Mouse (Mus musculus): Measurements from ENCODE around the gene Terb2.

Terb2 gene

GRCm38 (mm10) chr2:122186106-122186505 is at the start of gene Terb2, which contains the start of gene Patl2:
Gene Terb2 (plus strand): TSS chr2:122186272.
Gene Patl2 (minus strand): TSS chr2:122186189.
- no peak for DNase-seq

- no peak for DNase-seq
These were observed 48.1 kb upstream of the Terb2 start for GRCm38 (mm10) chr2:122137839-122138465.

- no peak for DNase-seq
These were observed 45.3 kb upstream of the Terb2 start for GRCm38 (mm10) chr2:122140815-122141214.

DNA sequence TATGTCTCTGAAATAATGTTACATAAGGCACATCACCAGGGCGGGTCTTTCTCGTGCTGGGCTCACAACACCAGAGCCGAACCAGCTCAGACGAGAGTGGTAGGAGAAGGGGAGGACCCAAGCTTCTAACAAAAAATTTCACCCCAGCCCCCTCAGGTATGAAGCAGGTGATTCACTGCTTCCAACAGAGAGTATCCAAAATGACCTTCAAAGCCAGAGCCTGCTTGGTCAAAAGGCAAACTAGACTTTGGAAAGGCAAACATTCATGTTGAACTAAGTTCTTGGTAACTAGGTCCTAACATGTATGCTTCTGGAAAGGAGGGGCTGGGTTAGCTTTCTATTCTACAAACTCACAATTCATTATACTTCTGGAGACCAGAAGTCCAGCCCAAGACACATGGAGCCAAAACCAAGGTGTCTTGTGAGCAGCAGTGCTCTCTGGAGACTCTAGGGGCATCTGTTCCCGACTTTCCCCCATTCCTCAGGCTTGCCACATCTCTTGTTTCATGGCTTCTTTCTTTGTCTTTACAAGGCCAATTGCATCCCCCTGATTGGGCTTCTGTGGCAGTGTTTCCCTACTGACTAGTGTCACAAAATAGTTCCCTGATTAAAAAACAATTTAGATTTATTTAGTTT is 44.6 kb upstream of the Terb2 start:
- no peak for DNase-seq

DNA sequence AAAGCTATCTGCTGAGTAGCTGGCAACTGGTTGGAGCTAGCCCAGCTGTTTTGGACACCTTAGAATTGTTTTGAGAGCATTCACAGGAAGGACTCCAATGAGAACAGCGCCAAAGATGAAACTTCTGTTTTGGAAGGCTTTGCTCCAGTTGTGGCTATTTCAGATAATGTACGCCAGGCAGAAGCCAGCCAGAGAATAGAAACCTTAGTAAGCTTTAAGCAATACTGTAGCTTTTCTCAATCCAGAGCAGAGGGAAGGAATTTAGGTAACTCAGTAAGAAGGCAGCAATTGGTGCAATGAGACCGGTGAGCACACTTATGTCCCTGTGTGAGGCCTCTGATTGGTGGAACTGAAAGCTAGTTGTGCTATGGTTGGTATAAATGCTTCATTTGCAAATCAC is 43.0 kb upstream of the Terb2 start:
- no peak for DNase-seq

DNA sequence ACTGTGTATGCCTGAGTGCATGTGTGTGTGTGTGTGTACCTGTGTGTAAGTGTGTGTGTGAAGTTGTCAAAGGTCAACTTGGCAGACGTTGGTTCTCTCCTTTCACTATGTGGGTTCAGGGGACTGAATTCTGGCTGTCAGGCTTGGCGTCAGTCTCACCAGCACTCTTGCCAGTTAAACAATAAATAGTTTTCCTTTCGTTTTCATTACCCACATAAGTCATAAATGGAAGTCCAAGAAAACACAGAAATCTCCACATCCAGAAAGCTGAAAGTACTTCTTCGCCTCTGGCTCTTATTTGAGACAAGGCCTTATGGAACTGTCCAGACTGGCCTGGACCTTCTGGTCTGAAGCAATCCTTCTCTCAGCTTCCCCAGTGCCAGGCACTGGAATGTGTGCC is 40.3 kb upstream of the Terb2 start:
- DNase-seq, result no peak

- peak; percentile 22 for DNase-seq
These were observed 39.4 kb upstream of the Terb2 start for GRCm38 (mm10) chr2:122146687-122147086.

DNA sequence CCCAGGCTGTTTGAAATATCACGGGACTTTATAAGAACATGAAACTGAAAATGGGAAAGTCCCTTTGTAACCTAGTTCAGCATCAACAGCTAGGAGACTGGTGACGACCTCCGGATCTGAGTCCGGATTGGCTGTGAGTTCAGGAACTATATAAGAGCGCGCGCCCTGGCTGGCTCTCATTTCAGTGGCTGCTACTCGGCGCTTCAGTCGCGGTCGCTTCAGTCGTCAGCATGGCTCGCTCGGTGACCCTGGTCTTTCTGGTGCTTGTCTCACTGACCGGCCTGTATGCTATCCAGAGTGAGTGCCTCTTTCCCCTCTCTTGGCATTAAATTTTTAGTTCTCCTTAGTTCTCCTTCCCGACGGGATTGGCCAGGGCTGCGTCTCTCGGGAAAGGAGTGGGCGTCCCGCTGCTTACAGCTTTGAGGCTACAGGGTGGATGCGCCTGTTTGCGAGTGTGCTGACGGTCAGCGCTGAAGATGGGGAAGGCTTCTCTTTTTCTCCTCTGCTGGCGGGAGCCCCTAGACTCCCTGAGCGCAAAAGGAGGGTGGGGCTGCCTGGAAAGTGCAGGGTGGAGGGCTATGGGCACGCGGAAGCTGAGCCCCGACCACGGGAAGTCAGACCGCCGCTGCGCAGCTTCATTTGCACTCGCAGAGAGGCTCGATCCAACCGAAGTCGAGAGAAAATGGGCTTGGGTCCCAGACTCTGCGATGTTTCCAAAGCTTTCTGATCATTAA is 38.4 kb upstream of the Terb2 start, which contains the start of gene B2m:
Gene B2m, plus strand, starts transcription at position 179 of the 734 bp plus-strand sequence.
- DNase-seq, result peak; percentile 97

GRCm38 (mm10) chr2:122148242-122148917 is 37.7 kb upstream of the Terb2 start:
- DNase-seq, result peak; percentile 90

GRCm38 (mm10) chr2:122149316-122149715 is 36.8 kb upstream of the Terb2 start:
- no peak for DNase-seq

GRCm38 (mm10) chr2:122149716-122150115 is 36.4 kb upstream of the Terb2 start:
- DNase-seq, result no peak

DNA sequence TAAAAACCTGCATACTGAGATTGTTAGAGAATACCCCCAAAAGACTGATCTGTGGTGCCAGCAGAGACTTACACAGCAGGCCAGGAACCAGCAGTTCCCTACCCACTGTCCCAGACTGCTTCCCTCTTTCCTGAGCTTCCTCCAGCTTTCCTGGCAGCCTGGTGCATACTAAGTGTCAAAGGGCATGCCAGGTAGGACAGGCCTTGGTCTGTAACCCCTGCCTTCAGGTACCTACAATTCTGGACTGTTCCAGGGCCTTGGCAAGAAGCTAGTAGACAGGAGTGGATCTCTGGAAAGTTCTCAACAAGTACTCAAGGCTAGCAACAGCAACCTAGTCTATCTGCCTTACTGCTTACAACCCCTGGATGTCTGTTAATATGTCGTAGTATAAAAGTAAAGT is 34.9 kb upstream of the Terb2 start:
- no peak for DNase-seq

DNA sequence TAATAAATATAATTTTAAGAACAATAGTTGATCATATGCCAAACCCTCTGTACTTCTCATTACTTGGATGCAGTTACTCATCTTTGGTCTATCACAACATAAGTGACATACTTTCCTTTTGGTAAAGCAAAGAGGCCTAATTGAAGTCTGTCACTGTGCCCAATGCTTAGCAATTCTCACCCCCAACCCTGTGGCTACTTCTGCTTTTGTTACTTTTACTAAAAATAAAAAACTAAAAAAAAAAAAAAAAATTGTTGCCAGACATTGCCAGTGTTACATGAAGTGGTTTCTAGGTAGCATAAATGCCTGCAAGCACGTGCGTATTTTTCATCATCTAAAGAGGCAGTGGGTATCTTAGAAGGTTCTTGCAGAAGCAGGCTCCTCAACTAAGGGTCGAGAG is 33.2 kb upstream of the Terb2 start:
- DNase-seq, result no peak

- no peak for DNase-seq
These were observed 32.2 kb upstream of the Terb2 start for GRCm38 (mm10) chr2:122153681-122154365.

- DNase-seq, result no peak
These were observed 31.6 kb upstream of the Terb2 start for GRCm38 (mm10) chr2:122154479-122154878.

- DNase-seq, result no peak
These were observed 30.8 kb upstream of the Terb2 start for GRCm38 (mm10) chr2:122155292-122155691.

GRCm38 (mm10) chr2:122156051-122156700 is 29.9 kb upstream of the Terb2 start:
- no peak for DNase-seq

DNA sequence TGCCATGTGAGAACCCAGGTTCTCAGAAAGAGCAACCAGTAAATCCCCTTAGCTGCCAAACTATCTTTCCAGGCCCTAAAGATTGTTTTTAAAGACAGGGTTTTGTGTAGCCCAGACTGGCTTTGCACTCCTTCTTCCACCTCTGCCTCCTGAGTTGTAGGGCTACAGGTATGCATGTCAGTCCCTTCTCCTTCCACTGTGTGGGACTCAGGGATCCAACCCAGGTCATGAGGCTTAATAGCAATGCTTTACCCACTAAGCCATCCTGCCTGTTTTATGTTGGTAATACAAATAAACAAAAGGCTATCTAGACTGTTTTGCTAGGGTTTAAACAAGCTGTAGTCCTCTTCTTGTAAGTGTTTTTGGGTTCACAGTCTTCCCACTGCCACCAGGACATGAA is 28.5 kb upstream of the Terb2 start:
- no peak for DNase-seq

- DNase-seq, result no peak
These were observed 27.7 kb upstream of the Terb2 start for GRCm38 (mm10) chr2:122158362-122158802.

DNA sequence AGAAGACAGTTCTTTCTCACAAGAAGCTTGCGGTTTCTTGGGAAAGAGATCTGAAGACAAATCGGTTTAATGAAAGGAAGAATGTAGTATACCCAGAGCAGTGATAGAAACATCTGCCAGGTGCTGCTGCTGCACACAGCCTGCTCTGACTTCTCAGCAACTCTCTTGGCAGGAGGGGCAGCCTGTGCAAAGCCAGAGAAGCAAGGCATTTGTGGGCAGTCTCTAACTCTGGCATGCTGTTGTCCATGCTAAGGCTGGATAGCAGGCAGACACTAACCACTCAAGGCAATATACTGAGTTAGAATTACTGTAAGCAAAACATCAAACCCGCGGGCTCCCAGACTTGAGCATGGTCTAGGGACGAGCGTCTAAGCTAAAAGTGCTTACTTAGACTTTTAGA is 26.4 kb upstream of the Terb2 start:
- DNase-seq, result no peak

DNA sequence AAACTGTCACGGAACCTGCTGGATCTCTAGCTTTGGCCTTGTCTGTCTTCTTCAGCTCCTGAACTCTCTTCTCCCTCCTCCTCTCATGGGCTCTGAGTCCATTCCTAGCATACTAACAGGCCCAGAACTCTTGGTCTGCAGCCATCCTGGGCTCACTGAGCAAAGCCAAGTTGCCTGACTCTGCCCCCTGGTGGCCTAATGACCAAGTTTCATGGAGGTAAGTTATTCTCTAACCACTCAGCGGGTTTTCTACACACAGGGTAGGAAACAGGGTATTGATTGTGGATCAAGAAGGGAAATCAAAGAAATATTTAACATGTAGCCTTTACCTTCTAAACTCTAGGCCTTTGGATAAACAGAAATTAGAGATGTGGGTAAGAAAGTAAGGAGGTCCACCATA is 25.4 kb upstream of the Terb2 start, which contains the start of gene Trim69:
Gene Trim69, plus strand, starts transcription at position 21 of the 400 bp plus-strand sequence.
- DNase-seq, result peak; percentile 87

DNA sequence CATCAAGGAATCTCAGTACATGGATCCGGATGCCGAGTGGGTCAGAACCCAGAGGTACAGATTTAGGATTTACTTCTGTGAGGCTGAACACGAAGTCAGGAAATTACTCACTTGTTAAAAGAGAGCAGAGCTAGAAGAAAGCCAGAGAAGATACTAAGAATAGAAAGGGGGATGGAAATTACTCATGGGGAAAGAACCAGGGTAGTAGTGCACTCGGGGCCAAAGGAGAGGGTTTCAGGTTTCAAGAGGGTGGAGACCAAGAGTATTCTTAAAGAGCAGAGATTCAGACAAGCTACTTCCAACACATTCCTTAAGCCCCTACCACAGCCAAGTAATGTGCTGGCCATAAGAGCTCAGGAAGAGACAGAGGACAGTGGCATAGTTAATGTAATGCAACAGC is 24.5 kb upstream of the Terb2 start:
- DNase-seq, result no peak
